Mouse (Mus musculus): ENCODE data around the gene Rtkn. TPM values are rescaled to one million over a fixed set of nuclear protein-coding genes. Genes with fewer than 3 reads are reported as not detected.

Rtkn gene
- total and polyA plus RNA-seq, 3 experiments = 5.4 to 8.3 TPM; not detected in 1

DNA sequence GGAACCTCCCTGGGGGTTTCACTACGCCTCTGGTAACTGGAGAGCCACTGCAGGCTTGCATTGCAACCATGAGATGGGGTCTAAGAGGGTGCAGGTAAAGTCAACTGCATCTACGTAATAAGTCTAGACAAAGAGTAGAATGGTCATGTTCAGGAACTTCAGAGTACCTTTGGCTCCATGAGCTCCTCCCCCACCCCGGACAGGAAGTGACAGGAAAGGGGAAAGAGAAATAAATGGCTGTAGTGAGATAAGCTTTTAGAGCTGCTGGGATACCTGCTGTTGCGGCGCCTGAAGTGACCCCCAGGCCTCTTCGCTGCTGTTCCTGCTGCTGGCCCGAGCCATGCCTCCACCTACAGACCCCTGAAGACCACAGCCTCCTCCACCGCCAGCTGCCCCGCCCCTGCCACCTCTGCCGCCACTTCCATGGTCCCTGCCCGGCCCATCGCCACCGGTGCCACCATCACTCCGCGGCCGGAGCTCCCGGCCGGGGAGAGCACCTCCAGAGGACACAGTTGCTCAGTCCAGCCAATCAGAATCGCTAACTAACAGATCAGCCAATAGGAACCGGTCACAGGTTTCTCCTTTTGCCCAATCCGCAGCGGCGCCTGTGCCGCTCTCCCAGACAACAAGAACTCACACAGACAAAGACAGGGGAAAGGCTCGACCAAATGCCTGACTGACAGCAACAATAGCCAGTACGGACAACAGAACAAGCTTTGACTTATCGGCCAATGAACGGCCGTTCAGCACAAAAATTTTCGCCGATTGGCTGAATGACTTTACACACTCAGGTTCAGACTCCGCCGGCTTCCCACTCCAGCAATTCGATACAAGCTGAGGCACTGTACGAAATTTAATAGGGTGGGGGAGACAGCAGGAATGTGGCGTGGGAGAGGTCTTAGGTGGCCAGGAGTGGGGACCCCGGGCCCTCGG is 14.1 kb upstream of the Rtkn start, which contains the start of gene Wbp1 (continued):
- TF ChIP-seq BHLHE40 (IDR thresholded peaks at IDR 0.05; ENCODE audit: borderline replicate concordance, low read depth, low read length) = no peak
- no peak for TF ChIP-seq ZC3H11A (IDR thresholded peaks at IDR 0.05; ENCODE audit: low read depth, low read length)
- peak; percentile 41; the same call in 1 of the 2 replicates for TF ChIP-seq NRF1 (IDR thresholded peaks at IDR 0.05; ENCODE audit: insufficient read depth, low read depth, low read length, poor library complexity, severe bottlenecking)
- TF ChIP-seq RCOR1 (IDR thresholded peaks at IDR 0.05; ENCODE audit: low read depth, low read length) = no peak
- peak; percentile 67 for TF ChIP-seq SIN3A (IDR thresholded peaks at IDR 0.05; ENCODE audit: low read length)
- TF ChIP-seq NELFE (IDR thresholded peaks at IDR 0.05; ENCODE audit: low read depth, low read length) = peak; percentile 82
- TF ChIP-seq MAX (IDR thresholded peaks at IDR 0.05; ENCODE audit: low read length) = peak; percentile 65; the same call in 1 of the 2 replicates
- peak; percentile 96 for TF ChIP-seq POLR2AphosphoS2 (IDR thresholded peaks at IDR 0.05; ENCODE audit: low read length)
- no peak for TF ChIP-seq USF2 (IDR thresholded peaks at IDR 0.05; ENCODE audit: borderline replicate concordance in 1 of 2, insufficient read depth in 1 of 2, low read depth in 1 of 2, low read length in 2 of 2)
- peak; percentile 49; the same call in 1 of the 2 replicates for TF ChIP-seq GATA1 (IDR thresholded peaks at IDR 0.05; ENCODE audit: low read depth, low read length)
- no peak for TF ChIP-seq JUND (IDR thresholded peaks at IDR 0.05; ENCODE audit: low read depth, low read length)
- peak; percentile 75 for TF ChIP-seq CHD2 (IDR thresholded peaks at IDR 0.05; ENCODE audit: low read length)
- TF ChIP-seq UBTF (IDR thresholded peaks at IDR 0.05; ENCODE audit: borderline replicate concordance, insufficient read depth, low read depth, low read length) = no peak

DNA sequence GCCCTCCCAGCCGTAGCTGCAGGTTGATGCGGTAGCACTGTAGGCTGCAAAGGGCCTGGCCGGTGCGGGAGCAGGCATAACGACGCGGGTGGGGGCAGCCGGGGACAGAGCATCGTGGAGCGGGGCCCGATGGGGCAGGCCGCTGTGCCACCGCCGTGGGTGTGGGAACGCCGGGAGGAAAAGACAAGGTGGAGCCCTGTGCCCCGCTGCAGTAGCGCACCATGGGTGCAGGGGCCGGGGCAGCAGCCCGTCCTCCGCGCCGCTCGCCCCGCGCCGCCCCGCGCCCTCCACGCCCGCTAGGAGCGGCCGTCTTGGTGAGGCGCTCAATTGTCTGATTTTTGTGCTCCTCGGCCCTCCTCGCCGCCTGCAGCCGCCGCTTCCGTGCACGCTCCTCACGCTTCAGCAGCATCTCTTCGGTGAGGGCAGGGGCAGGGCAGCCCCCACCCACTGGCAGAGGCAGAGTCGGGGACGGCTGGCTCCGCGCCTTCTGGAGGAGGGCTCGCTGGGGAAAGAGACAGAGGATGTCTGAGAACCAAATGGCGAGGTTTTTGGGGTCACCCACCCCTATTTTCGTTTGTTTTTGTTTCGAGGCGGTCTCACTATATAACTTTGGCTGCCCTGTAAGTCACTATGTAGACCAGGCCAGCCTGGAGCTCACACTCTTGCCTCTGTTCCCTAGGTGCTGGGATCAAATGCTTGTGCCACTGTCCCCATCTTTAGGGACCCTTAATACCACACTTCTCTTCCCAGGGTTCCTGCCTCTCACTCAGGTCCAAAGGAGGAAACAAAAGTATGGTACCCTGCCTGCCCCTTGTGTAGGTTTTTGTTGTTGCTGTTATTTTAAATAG is 13.2 kb upstream of the Rtkn start:
- peak overlapping the region; percentile 80 for H3K9ac ChIP-seq (ENCODE audit: control insufficient read depth, low read depth, low read length, poor library complexity, severe bottlenecking)
- H3K9me3 ChIP-seq (replicated peaks; ENCODE audit: insufficient read depth, low read length) = no peaks in the 10 kb centered on the region
- H3K27ac ChIP-seq (ENCODE audit: control insufficient read depth, low read depth, low read length) = peak overlapping the region; percentile 76
- peaks cover 29% of the 10 kb centered on the region for H3K79me2 ChIP-seq (ENCODE audit: control insufficient read depth, insufficient read depth, low read length, poor library complexity)
- no peaks in the 10 kb centered on the region for H3K27me3 ChIP-seq (ENCODE audit: control insufficient read depth in 1 of 2, insufficient read depth in 2 of 2, low read length in 2 of 2)
- no peak for DNase-seq (ENCODE audit: low read depth, low spot score)
- H3K4me3 ChIP-seq (ENCODE audit: control insufficient read depth in 1 of 2, insufficient read depth in 1 of 2, low read depth in 2 of 2, low read length in 2 of 2) = peak overlapping the region; percentile 64 to 73
- H3K4me1 ChIP-seq (ENCODE audit: control insufficient read depth in 1 of 2, insufficient read depth in 2 of 2, low read length in 2 of 2) = peaks cover 0 to 24% of the 10 kb centered on the region in 2 experiments; a peak in 3 of 4 replicates
- TF ChIP-seq MEF2A (IDR thresholded peaks at IDR 0.05; ENCODE audit: extremely low read depth, insufficient replicate concordance, low read depth, low read length, poor library complexity, severe bottlenecking) (no peak), SIN3A (IDR thresholded peaks at IDR 0.05; ENCODE audit: low read length) (no peak), BHLHE40 (IDR thresholded peaks at IDR 0.05; ENCODE audit: borderline replicate concordance, low read depth, low read length) (no peak), SMC3 (IDR thresholded peaks at IDR 0.05; ENCODE audit: low read depth, low read length) (0 out of 2 replicates have a peak, but pooled peaks have one; percentile 3), UBTF (IDR thresholded peaks at IDR 0.05; ENCODE audit: borderline replicate concordance, insufficient read depth, low read depth, low read length) (0 out of 2 replicates have a peak, but pooled peaks have one; percentile 63), RAD21 (IDR thresholded peaks at IDR 0.05; ENCODE audit: low read depth, low read length) (no peak), TBP (IDR thresholded peaks at IDR 0.05; ENCODE audit: low read depth, low read length) (no peak), ZKSCAN1 (IDR thresholded peaks at IDR 0.05; ENCODE audit: low read depth, low read length) (no peak)
- peaks cover 0 to 27% of the 10 kb centered on the region in 2 experiments; a peak in 2 of 4 replicates for H3K36me3 ChIP-seq (ENCODE audit: control insufficient read depth in 1 of 2, insufficient read depth in 2 of 2, low read length in 2 of 2)

Data from MEL (cell line).